Comparison of ENCODE assay signal across 9 mouse cellular contexts in genomic region chr8:122697586-122697985, GRCm38 (mm10). TPM values are rescaled to one million over a fixed set of nuclear protein-coding genes. Genes with fewer than 3 reads are reported as not detected.
DNase-seq lines count a peak whose midpoint lies in the region; ATAC-seq lines count a peak whose summit lies in the region.
"Had no signal": no experiment of that assay in that cellular context is flagged by ENCODE, and none has a peak within 500 bp of the region (broad histone marks: within the 10 kb centered on the region; RNA-seq: fewer than 3 reads in every experiment).

No protein-coding gene starts in this region.

- no peak for DNase-seq in heart, postnatal 36 days
- peak; percentile 40 to 61 for DNase-seq in spleen, postnatal 10 days (ENCODE audit: low spot score in 2 of 2)
- no peak for DNase-seq in spleen, postnatal 14 days (ENCODE audit: low spot score in 2 of 2)
- no peak for DNase-seq in limb, embryonic 10.5 days (ENCODE audit: low spot score)
- DNase-seq in thymus, postnatal 4 days: peak; percentile 57
- DNase-seq in gastrocnemius, postnatal 10 days: no peak
- DNase-seq in adrenal gland, postnatal 25 days: no peak

- intact Hi-C loops in heart, postnatal 36 days (cut with DNase I): loop anchor here (5.0 kb wide), 1 partner anchor 80 kb away; the partner anchor contains the start of gene Acsf3

- no peaks in the 10 kb centered on the region; the same call in 1 of the 2 replicates for H3K27me3 ChIP-seq in heart, embryonic 14.5 days (ENCODE audit: control insufficient read depth, insufficient read depth, low read length)
- H3K27me3 ChIP-seq in limb, embryonic 10.5 days (ENCODE audit: low read depth, poor library complexity, severe bottlenecking): peaks cover 35% of the 10 kb centered on the region
- H3K27me3 ChIP-seq: embryonic facial prominence, embryonic 13.5 days had no signal

- no peak overlapping the region for H3K9ac ChIP-seq in heart, embryonic 14.5 days (ENCODE audit: low read length)
- H3K9ac ChIP-seq: embryonic facial prominence, embryonic 13.5 days had no signal

- WGBS in heart, embryonic 14.5 days: 76% methylated on average over 6 of the region's 6 CpGs
- WGBS in limb, embryonic 10.5 days: 65% methylated on average over 6 of the region's 6 CpGs

- H3K4me3 ChIP-seq in heart, embryonic 14.5 days (ENCODE audit: control insufficient read depth in 1 of 2, insufficient read depth in 1 of 2, low read depth in 1 of 2, low read length in 2 of 2): peak overlapping the region; percentile 15 to 25
- H3K4me3 ChIP-seq in limb, embryonic 10.5 days: 0 out of 2 replicates have a peak overlapping the region, but pooled peaks have one; percentile 6
- H3K4me3 ChIP-seq: embryonic facial prominence, embryonic 13.5 days had no signal

- no peaks in the 10 kb centered on the region for H3K9me3 ChIP-seq in heart, embryonic 14.5 days (ENCODE audit: control insufficient read depth, low read length)
- no peaks in the 10 kb centered on the region for H3K9me3 ChIP-seq in limb, embryonic 10.5 days (replicated peaks)
- H3K9me3 ChIP-seq: embryonic facial prominence, embryonic 13.5 days had no signal

- peak overlapping the region; percentile 55 for H3K4me2 ChIP-seq in heart, embryonic 14.5 days (ENCODE audit: low read length)

- no peaks in the 10 kb centered on the region for H3K36me3 ChIP-seq in heart, embryonic 14.5 days (ENCODE audit: control insufficient read depth, insufficient read depth, low read length)
- no peaks in the 10 kb centered on the region for H3K36me3 ChIP-seq in limb, embryonic 10.5 days
- H3K36me3 ChIP-seq: embryonic facial prominence, embryonic 13.5 days had no signal

- no peak for ATAC-seq in heart, embryonic 14.5 days (ENCODE audit: insufficient number of reproducible peaks, insufficient read depth, low FRiP score, low read depth)

- peaks cover 8 to 11% of the 10 kb centered on the region in 2 experiments; a peak in 3 of 4 replicates for H3K4me1 ChIP-seq in heart, embryonic 14.5 days (ENCODE audit: control insufficient read depth in 2 of 2, insufficient read depth in 2 of 2, low read length in 2 of 2)
- H3K4me1 ChIP-seq in limb, embryonic 10.5 days: peaks cover 79% of the 10 kb centered on the region

- no peak overlapping the region for H3K27ac ChIP-seq in heart, embryonic 14.5 days (replicated peaks in 1 of 2; ENCODE audit: control insufficient read depth in 1 of 2, insufficient read depth in 1 of 2, low read depth in 2 of 2, low read length in 2 of 2)
- H3K27ac ChIP-seq in limb, embryonic 10.5 days: no peak overlapping the region
- H3K27ac ChIP-seq: embryonic facial prominence, embryonic 13.5 days had no signal

RNA-seq across cellular contexts. Expression of gene Cbfa2t3, which starts 1.3 kb away (rescaled TPM):
- polyA plus RNA-seq in heart, embryonic 14.5 days (2014; fragmentation: Nextera tagmentation; extraction: Ambion mirVana): 4.2 and 6.2 TPM in 2 replicates
- 10 to 100 TPM; 19.7 to 23.0 TPM for total RNA-seq in heart, postnatal 36 days (2021)
- polyA plus RNA-seq in limb, embryonic 10.5 days (2016; fragmentation: Nextera tagmentation; extraction: Ambion mirVana): 2.0 and 2.8 TPM in 2 replicates
- total RNA-seq in gastrocnemius, postnatal 10 days (2021): 10 to 100 TPM; 19.0 to 20.1 TPM
- 12.2 and 14.1 TPM in 2 replicates for total RNA-seq in adrenal gland, postnatal 25 days (2021)

Comparison
In these comparisons a context has a peak if more than half of its experiments do, and no peak if none do; other contexts are left out.
1. DNase-seq: peak in spleen, postnatal 10 days (2 of 2) and thymus, postnatal 4 days (single experiment); none in heart, postnatal 36 days (0 of 2), spleen, postnatal 14 days (0 of 2), limb, embryonic 10.5 days (single experiment), gastrocnemius, postnatal 10 days (single experiment) and adrenal gland, postnatal 25 days (single experiment).